Mouse (Mus musculus): ENCODE measurements at regions not wholly inside any gene's neighbourhood (a gene's known extent, or its start where the extent isn't known, plus 50 kb on each side); places are given as distances from the start of the nearest gene placed in this dataset.

GRCm38 (mm10) chr12:97938361-97938760 lies 320.9 kb downstream of the Galc start:
- TF ChIP-seq CTCF (IDR thresholded peaks at IDR 0.05; ENCODE audit: low read depth, low read length): no peak
- TF ChIP-seq POLR2A (IDR thresholded peaks at IDR 0.05; ENCODE audit: borderline replicate concordance, low read depth, low read length): no peak
